Mouse (Mus musculus): ENCODE measurements around the gene 4930522H14Rik. TPM values are rescaled to one million over a fixed set of nuclear protein-coding genes. Genes with fewer than 3 reads are reported as not detected.

The 4930522H14Rik gene
- polyA plus RNA-seq, 1 experiment from 2014 or later = not detected

DNA sequence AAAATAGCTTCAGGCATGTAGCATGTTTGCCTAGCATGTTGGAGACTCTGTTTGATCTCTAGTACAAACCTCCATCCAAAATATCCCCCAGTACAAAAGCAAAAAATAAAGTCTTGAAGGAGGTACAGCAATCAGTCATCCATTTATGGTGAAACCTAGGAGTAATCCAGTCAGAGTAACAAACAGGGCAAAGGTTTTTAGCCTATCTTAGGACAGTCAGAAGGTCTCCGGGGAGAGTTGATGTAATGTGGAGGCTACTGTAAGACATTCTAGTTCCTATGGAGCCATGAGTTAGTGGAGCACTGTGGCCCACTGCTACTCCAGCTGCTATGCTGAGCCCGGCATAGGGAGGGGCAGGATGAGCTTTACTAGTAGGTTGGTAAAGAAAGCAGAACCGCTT, 58.5 kb downstream of the 4930522H14Rik start:
- H3K27ac ChIP-seq = no peak overlapping the region
- H3K4me1 ChIP-seq (replicated peaks) = peaks cover 19% of the 10 kb centered on the region
- H3K4me2 ChIP-seq (replicated peaks) = no peak overlapping the region
- no peak overlapping the region for H3K4me3 ChIP-seq (replicated peaks)
- no peaks in the 10 kb centered on the region for H3K27me3 ChIP-seq
- no peak overlapping the region for H3K9ac ChIP-seq (replicated peaks)
- H3K36me3 ChIP-seq = peaks cover 8% of the 10 kb centered on the region; the same call in 1 of the 2 replicates
- no peaks in the 10 kb centered on the region for H3K9me3 ChIP-seq
- no peak for ATAC-seq
- 91% methylated on average over 3 of the region's 3 CpGs for WGBS

DNA sequence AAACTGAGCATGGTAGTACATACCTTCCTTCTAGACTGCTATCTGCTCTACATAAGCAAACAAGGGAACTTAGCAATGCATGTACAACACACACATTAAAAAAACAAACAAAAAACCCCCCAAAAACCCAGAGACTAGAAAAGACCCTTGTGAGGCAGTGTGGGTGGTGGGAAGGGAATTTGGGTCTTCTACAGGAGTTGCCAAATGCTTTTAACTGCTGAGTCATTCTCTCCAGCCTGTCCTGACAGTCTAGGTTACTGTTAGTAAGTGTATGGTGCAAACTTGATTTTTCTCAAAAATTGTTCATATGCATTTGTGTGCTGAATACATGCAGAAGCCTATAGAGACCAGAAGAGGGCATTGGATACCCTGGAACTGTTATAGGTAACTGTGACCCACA, 59.5 kb downstream of the 4930522H14Rik start:
- H3K4me2 ChIP-seq (replicated peaks) = no peak overlapping the region
- H3K36me3 ChIP-seq = peaks cover 8% of the 10 kb centered on the region; the same call in 1 of the 2 replicates
- no peak for ATAC-seq
- H3K4me1 ChIP-seq (replicated peaks) = peaks cover 19% of the 10 kb centered on the region
- H3K9ac ChIP-seq (replicated peaks) = no peak overlapping the region
- no peaks in the 10 kb centered on the region for H3K27me3 ChIP-seq
- H3K4me3 ChIP-seq (replicated peaks) = no peak overlapping the region
- no peak overlapping the region for H3K27ac ChIP-seq
- H3K9me3 ChIP-seq = no peaks in the 10 kb centered on the region

DNA sequence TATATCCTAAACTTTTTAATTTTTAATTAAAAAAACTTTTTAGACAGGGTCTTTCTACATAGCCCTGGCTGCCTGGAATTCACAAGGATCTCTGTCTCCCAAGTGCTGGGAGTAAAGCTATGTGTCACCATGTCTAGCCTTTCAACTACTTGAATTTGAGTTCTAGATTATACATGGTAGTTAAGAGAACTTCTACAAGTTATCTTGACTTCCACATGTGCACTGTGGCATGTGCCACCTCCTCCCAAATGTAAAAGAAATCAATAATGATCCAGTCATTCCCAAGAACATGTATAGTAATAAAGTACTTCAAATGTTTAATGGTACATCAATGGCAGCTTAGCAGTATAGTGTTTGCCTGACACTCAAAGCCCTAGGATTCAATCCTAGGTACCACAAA, 63.4 kb downstream of the 4930522H14Rik start:
- Histone ChIP-seq H3K9ac (replicated peaks) (no peak overlapping the region), H3K4me1 (replicated peaks) (no peaks in the 10 kb centered on the region; the same call in 1 of the 2 replicates), H3K27ac (no peak overlapping the region), H3K4me3 (replicated peaks) (no peak overlapping the region), H3K27me3 (no peaks in the 10 kb centered on the region), H3K9me3 (no peaks in the 10 kb centered on the region), H3K4me2 (replicated peaks) (no peak overlapping the region), H3K36me3 (peaks cover 4% of the 10 kb centered on the region; the same call in 1 of the 2 replicates)
- ATAC-seq = no peak

DNA sequence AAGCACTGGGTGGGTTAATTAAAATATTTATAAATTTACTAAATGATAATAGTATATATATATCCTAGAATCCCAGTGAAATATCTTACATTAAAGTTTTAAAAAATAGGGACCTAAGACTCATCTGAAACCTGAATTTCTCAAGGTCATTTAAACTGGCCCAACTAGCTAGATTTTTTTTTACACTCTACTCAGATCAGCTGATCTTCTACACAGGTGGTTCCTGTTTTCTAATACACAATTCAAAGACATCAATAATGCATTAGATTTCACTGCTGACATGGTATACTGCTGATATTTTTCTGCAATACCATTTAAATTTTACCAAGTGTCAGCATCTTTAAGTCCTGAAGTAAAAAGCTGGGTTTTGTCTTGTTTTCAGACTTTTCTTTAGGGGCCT, 67.2 kb downstream of the 4930522H14Rik start:
- H3K9me3 ChIP-seq = no peaks in the 10 kb centered on the region

DNA sequence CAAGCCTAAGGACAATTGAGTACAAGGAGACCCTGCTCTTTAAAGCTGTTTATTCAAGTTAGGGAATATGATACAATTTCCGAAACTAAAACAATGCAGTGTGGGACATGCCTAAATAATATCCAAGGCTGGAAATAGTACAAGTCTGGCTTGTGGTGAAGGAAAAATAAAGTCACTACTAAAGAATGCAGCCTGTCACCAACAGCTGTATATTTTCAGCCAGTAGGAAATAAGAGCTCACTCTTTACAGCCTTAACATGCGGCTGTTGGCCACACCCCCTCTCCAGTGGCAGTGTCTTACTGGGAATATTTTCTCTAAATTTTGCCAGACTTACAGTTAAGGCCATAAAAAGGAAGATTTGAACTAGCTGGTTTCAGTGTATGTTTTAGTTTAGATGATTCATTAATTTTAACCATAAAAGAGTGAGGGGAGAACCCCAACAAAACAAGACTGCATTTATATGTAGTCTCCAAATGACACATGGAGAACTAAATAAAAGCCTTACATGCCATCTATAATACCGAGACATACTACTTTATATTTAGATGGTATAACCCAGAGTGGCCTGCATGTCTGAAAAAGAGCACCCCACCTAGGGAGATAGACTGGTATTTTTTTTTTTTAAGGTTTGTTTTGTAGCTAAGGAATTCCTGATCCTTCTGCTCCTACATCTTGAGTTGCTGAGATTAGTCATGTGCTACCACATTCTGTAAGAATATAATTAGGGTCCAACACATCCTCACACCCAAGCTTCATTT, 70.5 kb downstream of the 4930522H14Rik start:
- no peak overlapping the region for H3K9ac ChIP-seq (replicated peaks)
- no peaks in the 10 kb centered on the region for H3K4me1 ChIP-seq (replicated peaks)
- no peaks in the 10 kb centered on the region for H3K9me3 ChIP-seq
- 81% methylated on average over 3 of the region's 3 CpGs for WGBS
- no peaks in the 10 kb centered on the region for H3K36me3 ChIP-seq
- no peaks in the 10 kb centered on the region for H3K27me3 ChIP-seq
- no peak overlapping the region for H3K4me3 ChIP-seq (replicated peaks)
- no peak overlapping the region for H3K27ac ChIP-seq
- H3K4me2 ChIP-seq (replicated peaks) = no peak overlapping the region
- no peak for ATAC-seq

More for the DNA sequence above, 67.2 kb downstream of the 4930522H14Rik start:
- Histone ChIP-seq H3K4me3 (replicated peaks) (no peak overlapping the region), H3K27ac (no peak overlapping the region), H3K9ac (replicated peaks) (no peak overlapping the region), H3K4me1 (replicated peaks) (no peaks in the 10 kb centered on the region), H3K27me3 (no peaks in the 10 kb centered on the region), H3K4me2 (replicated peaks) (no peak overlapping the region), H3K36me3 (no peaks in the 10 kb centered on the region)
- no peak for ATAC-seq

DNA sequence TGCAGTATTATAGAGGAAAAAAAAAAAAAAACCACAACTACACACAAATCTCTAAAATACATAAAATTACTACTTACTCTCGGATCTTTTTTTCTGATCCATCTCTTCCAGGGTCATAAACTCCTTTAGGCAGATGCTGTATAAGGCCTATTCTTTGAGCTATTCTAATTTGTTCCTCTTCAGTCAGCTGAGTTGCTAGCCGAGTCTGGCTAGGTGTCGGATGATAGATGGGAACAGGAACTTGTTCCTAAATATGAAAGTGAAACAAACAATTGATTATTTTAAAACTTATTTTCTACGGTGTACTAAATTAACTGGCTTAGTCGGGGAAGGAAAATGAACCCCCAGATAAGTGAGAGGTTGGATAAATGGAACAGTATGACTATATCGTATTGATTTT, 74.3 kb downstream of the 4930522H14Rik start:
- Histone ChIP-seq H3K4me1 (replicated peaks) (no peaks in the 10 kb centered on the region), H3K36me3 (peaks cover 9% of the 10 kb centered on the region; the same call in 1 of the 2 replicates), H3K9ac (replicated peaks) (no peak overlapping the region), H3K27ac (no peak overlapping the region), H3K4me2 (replicated peaks) (no peak overlapping the region), H3K4me3 (replicated peaks) (no peak overlapping the region), H3K27me3 (no peaks in the 10 kb centered on the region), H3K9me3 (no peaks in the 10 kb centered on the region)
- ATAC-seq = no peak
- 95% methylated on average over 6 of the region's 6 CpGs for WGBS

Other genes starting within 250 kb of the 4930522H14Rik start
- gene Ttc39a, start 124.7 kb downstream of the 4930522H14Rik start, polyA plus RNA-seq (2015; fragmentation: Nextera tagmentation; extraction: Ambion mirVana) = 0.90 and 1.1 TPM in 2 replicates
- gene Rnf11, start 46.6 kb downstream of the 4930522H14Rik start, polyA plus RNA-seq (2015; fragmentation: Nextera tagmentation; extraction: Ambion mirVana) = 59.8 and 60.0 TPM in 2 replicates
- gene Cdkn2c, start 135.9 kb upstream of the 4930522H14Rik start, polyA plus RNA-seq (2015; fragmentation: Nextera tagmentation; extraction: Ambion mirVana) = 2.3 and 5.7 TPM in 2 replicates
- 29.2 and 32.9 TPM in 2 replicates for gene Faf1, start 145.3 kb upstream of the 4930522H14Rik start, polyA plus RNA-seq (2015; fragmentation: Nextera tagmentation; extraction: Ambion mirVana)

All from midbrain, embryonic 13.5 days (tissue).